Mouse (Mus musculus) B cell, adult 62 days (primary cell): ENCODE measurements around the gene Rnf6. TPM values are rescaled to one million over a fixed set of nuclear protein-coding genes. Genes with fewer than 3 reads are reported as not detected.

ENCODE experiments used
- total RNA-seq: library from RNA; stranded (reverse); gene quantifications from 4 replicates; pipeline ENCODE4 v1.2.4, GENCODE M21; 2023

The Rnf6 gene
- 35.5 to 45.7 TPM (median 43.3 TPM) in 4 replicates for total RNA-seq

DNA sequence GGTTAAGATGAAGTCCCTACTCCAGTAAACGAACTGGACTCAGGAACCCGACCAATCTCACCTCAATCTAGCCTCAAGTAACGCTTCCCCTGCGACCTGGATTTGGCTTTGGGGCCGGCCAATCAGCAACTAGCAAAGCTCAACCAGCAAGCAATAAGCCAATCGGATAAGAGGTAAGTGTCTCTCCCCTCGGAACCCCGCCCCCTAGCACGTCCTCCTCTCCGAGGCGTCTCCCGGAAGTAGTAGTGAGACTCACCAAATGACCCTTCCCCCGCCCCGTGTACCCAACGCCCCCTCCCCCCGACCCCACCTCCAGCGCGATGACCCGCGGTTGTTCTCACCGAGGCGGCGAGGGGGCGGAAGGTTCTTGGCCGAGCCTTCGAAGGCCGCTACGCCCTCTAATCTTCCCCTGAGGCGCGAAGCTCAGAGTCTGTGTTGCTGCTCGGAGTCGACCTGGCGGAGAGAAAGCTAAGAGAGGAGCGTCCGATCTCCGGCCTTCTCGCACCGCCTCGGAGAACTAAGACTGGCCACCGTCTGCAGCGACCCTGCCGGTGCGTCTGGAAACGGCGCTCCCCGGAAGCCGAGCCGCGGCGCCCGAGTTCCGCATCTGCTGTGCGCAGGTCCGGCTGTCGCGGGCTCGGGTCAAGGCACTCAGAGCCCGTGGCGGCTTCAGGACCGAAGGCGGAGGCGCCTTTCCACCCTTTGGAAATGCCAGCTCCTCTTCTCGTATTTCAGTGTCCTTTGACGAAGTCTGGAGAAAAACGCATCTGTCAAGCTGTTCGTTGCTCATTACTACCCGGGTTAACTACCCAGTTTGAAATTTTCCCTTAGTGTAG is at the start of gene Rnf6:
Rnf6 (minus strand) TSS at position 677 of the 836 bp plus-strand sequence.

DNA sequence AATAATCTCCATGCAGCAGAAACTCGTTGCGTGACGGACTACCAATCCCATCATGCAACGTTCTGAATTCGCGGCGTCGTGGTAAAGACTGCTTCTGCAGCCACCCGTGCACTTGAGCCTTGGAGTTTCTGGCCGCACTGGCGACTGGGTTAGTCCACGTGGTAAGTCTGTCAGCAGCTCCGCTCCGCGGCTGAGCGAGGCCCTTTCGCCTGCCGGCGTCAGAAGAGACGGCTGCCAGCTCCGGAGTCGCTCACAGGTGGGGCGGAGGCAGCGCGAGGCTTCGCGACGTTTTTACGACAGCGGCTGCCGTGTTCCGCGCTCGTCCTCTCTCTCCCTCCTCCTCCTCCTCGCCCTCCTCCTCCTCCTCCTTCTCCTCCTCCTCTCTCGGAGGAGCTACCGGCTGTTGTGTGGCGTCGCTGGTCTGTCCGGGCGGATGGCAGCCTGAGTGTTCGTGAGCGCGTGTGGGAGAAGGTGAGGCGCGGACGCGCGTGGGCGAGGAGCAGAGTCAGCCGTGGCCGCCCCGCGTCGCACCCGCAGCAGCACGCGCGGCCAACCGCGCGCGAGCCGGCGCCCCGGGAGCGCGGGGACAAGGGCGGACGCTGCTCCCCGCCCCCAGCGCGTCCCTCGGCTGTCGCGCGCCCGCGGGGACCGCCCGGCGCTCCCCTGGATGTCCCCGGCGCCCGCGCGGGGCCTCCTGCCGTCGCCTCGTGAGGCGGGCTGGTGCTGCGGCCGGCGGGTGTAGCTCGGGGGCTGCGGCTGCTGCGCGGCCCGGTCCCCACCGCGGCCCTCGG is 9.7 kb upstream of the Rnf6 start, which contains the start of gene Cdk8:
Cdk8 (plus strand) TSS at position 367 of the 791 bp plus-strand sequence.

GRCm38 (mm10) chr5:146185204-146185603 is 36.2 kb downstream of the Rnf6 start, which contains the start of gene 1700001J03Rik:
TSS of gene 1700001J03Rik (minus strand) at chr5:146185304.

DNA sequence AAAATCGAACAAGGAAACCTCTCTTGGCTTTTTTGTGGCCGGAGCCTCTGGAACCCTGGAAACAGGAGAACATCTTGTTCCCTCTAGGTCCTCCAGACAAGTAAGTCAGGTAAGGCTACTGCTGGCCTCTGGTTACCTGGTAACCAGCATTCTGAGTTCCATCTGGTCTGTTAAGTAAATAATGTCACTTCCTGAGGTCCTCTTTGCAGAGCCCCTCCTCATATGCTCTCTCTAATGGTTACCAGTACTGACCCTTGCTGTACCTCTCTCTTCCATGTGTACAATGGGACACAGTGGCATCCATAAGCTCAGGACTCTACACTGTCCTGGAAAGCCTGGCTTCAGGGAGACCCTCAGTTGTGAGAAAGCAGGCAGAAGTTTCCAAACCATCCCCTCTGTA is 50.7 kb downstream of the Rnf6 start, which contains the start of gene Gm6309:
Gm6309 (minus strand) TSS at position 101 of the 400 bp plus-strand sequence.

GRCm38 (mm10) chr5:146160439-146160838 is 60.9 kb downstream of the Rnf6 start, which contains the start of gene Gm5565:
TSS of gene Gm5565 (minus strand) at chr5:146160539.

Other genes starting within 250 kb of the Rnf6 start
- gene Cyp3a25, start 211.9 kb downstream of the Rnf6 start, total RNA-seq = not detected in 4 replicates
- not detected in 4 replicates for gene Cyp3a59, start 142.3 kb downstream of the Rnf6 start, total RNA-seq
- not detected in 4 replicates for gene Gm5565, start 61.0 kb downstream of the Rnf6 start, total RNA-seq
- not detected in 4 replicates for gene Gm6309, start 50.8 kb downstream of the Rnf6 start, total RNA-seq
- 1.8 to 3.3 TPM (median 2.7 TPM) in 4 replicates for gene 1700001J03Rik, start 36.3 kb downstream of the Rnf6 start, total RNA-seq
- 46.1 to 57.4 TPM (median 53.8 TPM) in 4 replicates for gene Cdk8, start 9.7 kb upstream of the Rnf6 start, total RNA-seq
- gene Wasf3, start 163.4 kb upstream of the Rnf6 start, total RNA-seq = not detected in 4 replicates